Comparison of ENCODE assay signal across 24 mouse cellular contexts in the genomic region with DNA sequence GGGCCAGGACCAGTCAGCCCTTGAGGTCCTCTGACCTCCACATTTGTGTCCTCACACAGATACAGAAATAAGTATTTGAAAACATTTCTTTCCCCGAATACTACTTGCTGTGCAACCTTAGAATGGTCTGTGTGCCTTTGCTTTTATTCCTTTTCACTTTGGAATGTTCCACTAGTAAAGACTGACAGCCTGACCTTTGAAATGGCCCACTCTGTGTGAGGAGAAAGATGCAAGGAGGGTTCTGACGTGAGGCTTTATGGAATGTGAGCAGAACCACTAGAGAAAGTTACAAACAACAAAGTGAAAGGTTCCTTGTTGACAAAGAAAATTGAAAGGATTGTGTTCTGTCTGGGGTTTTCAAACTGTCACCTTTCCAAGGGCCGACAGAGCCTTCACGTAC. TPM values are rescaled to one million over a fixed set of nuclear protein-coding genes. Genes with fewer than 3 reads are reported as not detected.
DNase-seq lines count a peak whose midpoint lies in the region; ATAC-seq and TF ChIP-seq lines count a peak whose summit lies in the region.
"Had no signal": no experiment of that assay in that cellular context is flagged by ENCODE, and none has a peak within 500 bp of the region (broad histone marks: within the 10 kb centered on the region; RNA-seq: fewer than 3 reads in every experiment).

No protein-coding gene starts in this region.

- ATAC-seq in kidney, embryonic 16.5 days (ENCODE audit: low FRiP score, low TSS enrichment) = no peak; the same call in 1 of the 2 replicates
- ATAC-seq: forebrain, embryonic 14.5 days; forebrain, postnatal 0 days; Patski had no signal

- WGBS in kidney, embryonic 16.5 days = 73% methylated on average over 4 of the region's 4 CpGs

- peaks cover 27% of the 10 kb centered on the region for H3K4me1 ChIP-seq in kidney, embryonic 16.5 days (ENCODE audit: insufficient read depth, low read length)
- peaks cover 10% of the 10 kb centered on the region; the same call in 1 of the 2 replicates for H3K4me1 ChIP-seq in cortical plate, adult 2 months (ENCODE audit: control insufficient read depth, insufficient read depth, low read length)

- no peak overlapping the region for H3K27ac ChIP-seq in kidney, embryonic 16.5 days (ENCODE audit: low read length)
- peak overlapping the region; percentile 52; the same call in 1 of the 2 replicates for H3K27ac ChIP-seq in cortical plate, adult 2 months (ENCODE audit: insufficient read depth, low read length)
- H3K27ac ChIP-seq: embryonic facial prominence, embryonic 12.5 days; embryonic facial prominence, embryonic 15.5 days; gastrocnemius, adult 2 months; hindbrain, embryonic 12.5 days; hindbrain, embryonic 15.5 days had no signal

- H3K4me3 ChIP-seq in kidney, embryonic 16.5 days (ENCODE audit: low read length) = no peak overlapping the region
- no peak overlapping the region for H3K4me3 ChIP-seq in cortical plate, adult 2 months (ENCODE audit: insufficient read depth, low read length)
- H3K4me3 ChIP-seq: embryonic facial prominence, embryonic 12.5 days; embryonic facial prominence, embryonic 15.5 days; gastrocnemius, adult 2 months; hindbrain, embryonic 12.5 days; hindbrain, embryonic 15.5 days had no signal

- no peak overlapping the region for H3K9ac ChIP-seq in kidney, embryonic 16.5 days (replicated peaks; ENCODE audit: low read length)
- H3K9ac ChIP-seq: embryonic facial prominence, embryonic 12.5 days; embryonic facial prominence, embryonic 15.5 days; forebrain, postnatal 0 days; hindbrain, embryonic 12.5 days; hindbrain, embryonic 15.5 days had no signal

- no peak for TF ChIP-seq POLR2A in cortical plate, adult 2 months (IDR thresholded peaks at IDR 0.05; ENCODE audit: extremely low read depth, insufficient read depth, low read length)

- H3K9me3 ChIP-seq in kidney, embryonic 16.5 days (ENCODE audit: low read length) = no peaks in the 10 kb centered on the region
- H3K9me3 ChIP-seq: embryonic facial prominence, embryonic 12.5 days; embryonic facial prominence, embryonic 15.5 days; G1E; hindbrain, embryonic 12.5 days; hindbrain, embryonic 15.5 days had no signal

- TF ChIP-seq CTCF in cortical plate, adult 2 months (IDR thresholded peaks at IDR 0.05; ENCODE audit: extremely low read depth, insufficient read depth, low read length) = no peak

- DNase-seq in kidney, adult 11 months = peak; percentile 12
- DNase-seq in kidney, postnatal 14 days = peak; percentile 22
- DNase-seq in kidney, adult 18-20 months = no peak
- DNase-seq in yolk sac, embryonic 10.5 days (ENCODE audit: low spot score) = peak; percentile 55
- DNase-seq in adrenal gland, postnatal 14 days = no peak
- DNase-seq: adrenal gland, postnatal 10 days; B cell, adult 2 months; cerebellum, adult 11 months; cerebellum, adult 2 months; cerebellum, postnatal 10 days; forebrain, postnatal 0 days; gastrocnemius, adult 2 months; gastrocnemius, postnatal 14 days had no signal

- 0 out of 2 replicates have a peak, but pooled peaks cover 3% of the 10 kb centered on the region for H3K36me3 ChIP-seq in kidney, embryonic 16.5 days (ENCODE audit: insufficient read depth, low read length)
- H3K36me3 ChIP-seq: hindbrain, embryonic 15.5 days had no signal

- no peaks in the 10 kb centered on the region for H3K27me3 ChIP-seq in kidney, embryonic 16.5 days (ENCODE audit: insufficient read depth, low read length)
- H3K27me3 ChIP-seq: CH12.LX; embryonic facial prominence, embryonic 12.5 days; embryonic facial prominence, embryonic 15.5 days; hindbrain, embryonic 12.5 days; hindbrain, embryonic 15.5 days; Patski had no signal

- no peak overlapping the region for H3K4me2 ChIP-seq in kidney, embryonic 16.5 days (replicated peaks; ENCODE audit: low read depth, low read length)
- H3K4me2 ChIP-seq: embryonic facial prominence, embryonic 12.5 days; embryonic facial prominence, embryonic 15.5 days; heart, embryonic 11.5 days; hindbrain, embryonic 12.5 days; hindbrain, embryonic 15.5 days had no signal

RNA-seq across cellular contexts. Expression of gene Mapk1, which starts 6.8 kb away (rescaled TPM):
- polyA plus RNA-seq in kidney, embryonic 16.5 days (2015; fragmentation: Nextera tagmentation; extraction: Ambion mirVana) = 171 and 172 TPM in 2 replicates
- 291 and 296 TPM in 2 replicates for polyA plus RNA-seq in cortical plate, adult 2 months (2012; rRNA removed)
- total RNA-seq in adrenal gland, postnatal 14 days (2021) = 179 and 204 TPM in 2 replicates

Comparison
In these comparisons a context has a peak if more than half of its experiments do, and no peak if none do; other contexts are left out.
1. DNase-seq: peak in kidney, adult 11 months (single experiment), kidney, postnatal 14 days (single experiment) and yolk sac, embryonic 10.5 days (single experiment); none in kidney, adult 18-20 months (single experiment) and adrenal gland, postnatal 14 days (single experiment).